In genomic region chr2:49229725-49230124, GRCm38 (mm10) we compare ENCODE assay signal across 16 mouse cellular contexts.
"Had no signal": no experiment of that assay in that cellular context is flagged by ENCODE, and none has a peak within 500 bp of the region (broad histone marks: within the 10 kb centered on the region; RNA-seq: fewer than 3 reads in every experiment).

No protein-coding gene starts in this region.

- ATAC-seq: hindbrain, embryonic 16.5 days; inflammation-experienced regulatory T-cells, adult 6 months; intestine, embryonic 15.5 days; intestine, postnatal 0 days had no signal

- DNase-seq: gastrocnemius, postnatal 10 days; gastrocnemius, postnatal 25 days; heart, adult 18-20 months; heart, postnatal 10 days; heart, postnatal 4 days; kidney, adult 18-20 months; kidney, adult 8-10 months; kidney, postnatal 10 days; kidney, postnatal 25 days; kidney, postnatal 4 days; liver; liver, embryonic 13.5 days had no signal
